Mouse (Mus musculus) bone marrow macrophage, adult 2 months (primary cell): ENCODE results near the gene Mau2.

Source experiments
- CTCF ChIP-seq: IDR thresholded peaks from 2 replicates; pipeline ENCODE4 v1.5.1; 2012; ENCODE audit warnings: low read depth, mild to moderate bottlenecking, low read length, moderate library complexity
- POLR2A ChIP-seq: IDR thresholded peaks from 2 replicates; pipeline ENCODE4 v1.6.1; 2012; ENCODE audit warnings: mild to moderate bottlenecking, low read depth, low read length, borderline replicate concordance

GRCm38 (mm10) chr8:70012350-70012749, 30.2 kb downstream of the Mau2 start:
- TF ChIP-seq CTCF (no peak), POLR2A (no peak)
